Mouse (Mus musculus) limb, embryonic 14.5 days (tissue): ENCODE data around the gene Dgcr2. TPM values are rescaled to one million over a fixed set of nuclear protein-coding genes. Genes with fewer than 3 reads are reported as not detected.

Experiments
- ATAC-seq: fragments of 200-750 bp; cut with Nextera tagmentation; 2 replicates; pipeline ENCODE4 v1.8.0; 2017; ENCODE audit warnings: low read depth, moderate number of reproducible peaks, moderate TSS enrichment; ENCODE audit not compliant: low FRiP score
- DNase-seq: peaks from one replicate; pipeline ENCODE4 v3.0.0-alpha.2; 2015; ENCODE audit warnings: low spot score
- H3K27ac ChIP-seq: fragments of 300-500 bp; sonication (generic); replicated peaks from 2 replicates; pipeline ENCODE4 v1.5.1; 2014; ENCODE audit warnings: low read depth, mild to moderate bottlenecking, low read length, moderate library complexity, mixed read lengths
- H3K27me3 ChIP-seq: fragments of 300-500 bp; sonication (generic); 2 replicates; pipeline ENCODE4 v1.6.1; 2014; ENCODE audit warnings: low read length, mixed read lengths; ENCODE audit not compliant: control insufficient read depth, insufficient read depth
- H3K36me3 ChIP-seq: fragments of 300-500 bp; sonication (generic); 2 replicates; pipeline ENCODE4 v1.6.1; 2014; ENCODE audit warnings: mild to moderate bottlenecking, low read length, moderate library complexity, mixed read lengths; ENCODE audit not compliant: control insufficient read depth, insufficient read depth
- H3K4me1 ChIP-seq: fragments of 300-500 bp; sonication (generic); 2 replicates; pipeline ENCODE4 v1.6.1; 2014; ENCODE audit warnings: antibody characterized with exemption, low read length, mixed read lengths; ENCODE audit not compliant: control insufficient read depth, insufficient read depth
- H3K4me2 ChIP-seq: fragments of 300-500 bp; sonication (generic); replicated peaks from 2 replicates; pipeline ENCODE4 v1.6.1; 2014; ENCODE audit warnings: low read depth, mild to moderate bottlenecking, low read length, moderate library complexity; ENCODE audit not compliant: severe bottlenecking
- H3K4me3 ChIP-seq: fragments of 300-500 bp; sonication (generic); replicated peaks from 2 replicates; pipeline ENCODE4 v1.5.1; 2014; ENCODE audit warnings: low read length
- H3K9ac ChIP-seq: fragments of 300-500 bp; sonication (generic); 2 replicates; pipeline ENCODE4 v1.6.1; 2014; ENCODE audit warnings: mild to moderate bottlenecking, low read depth, low read length, moderate library complexity; ENCODE audit not compliant: severe bottlenecking
- H3K9me3 ChIP-seq: fragments of 300-500 bp; sonication (generic); 2 replicates; pipeline ENCODE4 v1.6.1; 2016; ENCODE audit warnings: low read length; ENCODE audit not compliant: control insufficient read depth
- POLR2A ChIP-seq: fragments of 200-500 bp; IDR thresholded peaks from 2 replicates; pipeline ENCODE4 v1.8.0; 2012; ENCODE audit warnings: inconsistent platforms, mild to moderate bottlenecking, moderate library complexity, borderline replicate concordance; ENCODE audit not compliant: insufficient read depth, insufficient read length; ENCODE audit errors: extremely low read depth
- WGBS: fragments of 180-500 bp; shearing (Covaris S2); extraction: QIAGEN DNeasy Blood & Tissue Kit; methylation state at CpG from one replicate; pipeline ENCODE4 v1.1.7; 2014; 5-methylcytosine and 5-hydroxymethylcytosine counted together
- polyA plus RNA-seq, 2 experiments: library from polyadenylated mRNA; depleted of rRNA in 1 of 2; stranded (reverse) in 1 of 2; unstranded in 1 of 2; fragments of >200 nt; fragmentation: Nextera tagmentation in 1 of 2; extraction: Ambion mirVana in 1 of 2; gene quantifications; 2 replicates each; pipeline versions ENCODE4 v1.2.1 to v1.2.3; 2012 to 2014

The Dgcr2 gene
- polyA plus RNA-seq, 2 experiments, result 90.2 to 116 TPM

DNA sequence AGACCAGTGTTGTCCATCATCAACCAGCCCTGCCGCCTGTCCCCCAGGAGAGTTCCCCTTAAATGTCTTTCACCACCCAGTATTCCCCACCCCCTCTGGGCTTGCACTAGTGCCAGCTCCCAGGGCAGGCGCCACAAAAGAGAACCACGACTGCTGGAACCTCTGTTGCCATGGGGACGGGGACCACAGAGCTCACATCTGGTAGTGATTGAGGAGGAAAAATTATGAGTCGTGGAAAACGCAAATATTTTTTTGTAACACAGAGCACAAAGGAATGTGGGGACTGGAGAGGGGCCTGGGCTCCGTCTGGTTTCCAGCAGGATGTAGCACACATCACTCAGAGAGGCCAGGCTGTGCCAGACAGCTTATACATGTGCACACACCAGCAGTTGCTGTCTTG, 88.7 kb downstream of the Dgcr2 start:
- peak; percentile 86 for ATAC-seq
- Histone ChIP-seq H3K27me3 (no peaks in the 10 kb centered on the region), H3K9ac (peak overlapping the region; percentile 16; the same call in 1 of the 2 replicates), H3K9me3 (no peaks in the 10 kb centered on the region), H3K4me3 (no peak overlapping the region), H3K36me3 (peaks cover 44% of the 10 kb centered on the region), H3K27ac (peak overlapping the region; percentile 94), H3K4me2 (peak overlapping the region; percentile 19), H3K4me1 (peaks cover 62% of the 10 kb centered on the region)
- no peak for TF ChIP-seq POLR2A
- WGBS, result 4% methylated on average over 7 of the region's 7 CpGs
- DNase-seq, result peak; percentile 93

DNA sequence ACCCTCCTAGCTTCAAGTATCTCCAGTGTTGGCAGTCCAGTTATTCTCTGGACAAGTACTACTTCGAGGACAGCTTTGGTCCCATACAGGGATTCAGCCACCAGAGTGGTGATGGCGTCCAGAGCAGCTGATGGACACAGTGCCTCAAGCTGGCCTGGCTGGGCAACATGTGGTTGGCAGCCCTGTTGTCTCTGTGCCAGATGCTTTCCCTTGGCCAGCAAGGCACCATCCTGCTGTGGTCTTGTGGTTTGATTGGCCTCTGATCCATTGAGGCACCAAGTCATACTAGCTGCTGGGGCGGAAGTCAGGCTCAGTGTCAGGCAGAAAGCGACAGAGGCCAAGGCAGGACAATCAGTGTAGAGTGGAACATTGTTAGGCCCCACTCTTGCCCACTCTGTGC, 89.2 kb downstream of the Dgcr2 start:
- Histone ChIP-seq H3K4me1 (peaks cover 68% of the 10 kb centered on the region), H3K4me2 (peak overlapping the region; percentile 19; the same call in 1 of the 2 replicates), H3K27me3 (no peaks in the 10 kb centered on the region), H3K9me3 (no peaks in the 10 kb centered on the region), H3K4me3 (no peak overlapping the region), H3K36me3 (peaks cover 48% of the 10 kb centered on the region), H3K9ac (no peak overlapping the region), H3K27ac (peak overlapping the region; percentile 94)
- no peak for ATAC-seq
- no peak for DNase-seq
- TF ChIP-seq POLR2A, result no peak
- 78% methylated on average over 4 of the region's 4 CpGs for WGBS

DNA sequence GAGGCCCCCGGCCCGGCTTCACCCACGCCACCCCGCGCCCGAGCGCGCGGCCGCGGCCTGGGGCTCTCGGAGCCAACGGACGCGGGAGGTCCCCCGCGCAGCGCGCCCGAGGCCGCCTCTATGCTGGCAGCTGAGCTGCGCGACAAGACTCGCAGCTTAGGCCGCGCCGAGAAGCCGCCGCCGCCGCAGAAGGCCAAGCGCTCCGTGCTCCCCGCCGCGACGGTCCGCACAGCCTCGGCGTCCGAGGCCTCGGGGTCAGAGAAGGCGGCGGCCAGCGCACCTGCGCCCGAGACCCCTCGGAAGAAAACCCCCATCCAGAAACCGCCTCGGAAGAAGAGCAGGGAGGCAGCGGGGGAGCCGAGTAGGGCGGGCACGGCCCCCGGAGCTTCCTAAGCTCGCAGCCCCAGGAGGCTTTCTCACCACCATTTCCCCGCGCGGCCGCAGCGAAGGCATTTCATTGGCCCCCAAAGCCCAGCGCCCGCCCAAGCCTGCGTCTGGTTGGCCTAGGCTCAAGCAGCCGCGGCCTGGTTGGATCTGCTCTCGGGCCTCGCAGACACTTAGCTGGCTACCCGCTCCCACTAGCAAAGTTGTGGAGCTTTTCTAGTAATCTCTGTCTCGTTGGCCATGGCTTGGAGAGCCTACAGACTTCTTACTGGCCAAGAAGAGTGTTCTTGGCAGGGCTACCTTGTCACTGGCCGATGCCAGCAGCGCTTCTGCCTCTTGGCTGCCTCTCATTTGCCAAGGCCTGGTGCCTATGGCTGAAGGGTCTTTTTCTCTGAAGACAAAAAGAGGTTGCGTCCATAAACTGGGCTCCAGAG, 91.0 kb downstream of the Dgcr2 start:
- H3K4me1 ChIP-seq, result peaks cover 83% of the 10 kb centered on the region
- no peaks in the 10 kb centered on the region for H3K9me3 ChIP-seq

DNA sequence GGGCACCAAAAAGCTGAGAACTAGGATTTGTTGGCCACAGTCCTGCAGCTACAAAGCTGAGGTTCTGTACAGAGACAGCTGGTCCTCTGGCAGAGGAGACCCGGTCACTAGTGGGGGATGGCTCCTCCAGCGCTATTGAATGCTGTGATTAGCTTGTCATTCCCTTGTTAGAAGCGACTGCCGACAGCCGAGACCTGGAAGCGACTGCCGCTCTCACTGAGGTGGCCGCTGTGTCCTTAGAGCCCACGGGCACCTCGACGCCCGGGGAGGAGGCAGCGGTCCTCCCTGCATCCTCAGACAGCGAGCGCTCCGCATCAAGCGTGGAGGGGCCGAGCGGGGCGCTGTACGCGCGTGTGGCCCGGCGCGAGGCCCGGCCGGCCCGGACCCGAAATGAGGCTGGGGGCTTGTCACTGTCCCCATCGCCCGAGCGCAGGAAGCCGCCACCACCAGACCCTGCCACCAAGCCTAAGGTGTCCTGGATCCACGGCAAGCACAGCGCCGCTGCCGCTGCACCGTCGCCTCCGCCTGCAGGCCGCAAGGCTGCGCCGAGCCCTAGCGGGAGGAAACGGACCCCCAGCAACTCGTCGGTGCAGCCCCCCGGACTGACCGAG, 91.7 kb downstream of the Dgcr2 start:
- ATAC-seq, result no peak
- no peak for DNase-seq
- Histone ChIP-seq H3K4me2 (peak overlapping the region; percentile 65), H3K9ac (peak overlapping the region; percentile 67), H3K27ac (peak overlapping the region; percentile 75), H3K9me3 (no peaks in the 10 kb centered on the region), H3K4me3 (peak overlapping the region; percentile 32), H3K36me3 (peaks cover 64% of the 10 kb centered on the region), H3K27me3 (peaks cover 12% of the 10 kb centered on the region; the same call in 1 of the 2 replicates), H3K4me1 (peaks cover 90% of the 10 kb centered on the region)
- 9% methylated on average over 47 of the region's 50 CpGs for WGBS
- TF ChIP-seq POLR2A, result no peak

More for the DNA sequence above, 91.0 kb downstream of the Dgcr2 start:
- Histone ChIP-seq H3K27ac (peak overlapping the region; percentile 75), H3K27me3 (peaks cover 5% of the 10 kb centered on the region; the same call in 1 of the 2 replicates), H3K4me2 (peak overlapping the region; percentile 65), H3K9ac (peak overlapping the region; percentile 67), H3K36me3 (peaks cover 64% of the 10 kb centered on the region), H3K4me3 (peak overlapping the region; percentile 32)
- TF ChIP-seq POLR2A, result no peak
- ATAC-seq (peak; percentile 45), DNase-seq (peak; percentile 89)
- 4% methylated on average over 70 of the region's 73 CpGs for WGBS

DNA sequence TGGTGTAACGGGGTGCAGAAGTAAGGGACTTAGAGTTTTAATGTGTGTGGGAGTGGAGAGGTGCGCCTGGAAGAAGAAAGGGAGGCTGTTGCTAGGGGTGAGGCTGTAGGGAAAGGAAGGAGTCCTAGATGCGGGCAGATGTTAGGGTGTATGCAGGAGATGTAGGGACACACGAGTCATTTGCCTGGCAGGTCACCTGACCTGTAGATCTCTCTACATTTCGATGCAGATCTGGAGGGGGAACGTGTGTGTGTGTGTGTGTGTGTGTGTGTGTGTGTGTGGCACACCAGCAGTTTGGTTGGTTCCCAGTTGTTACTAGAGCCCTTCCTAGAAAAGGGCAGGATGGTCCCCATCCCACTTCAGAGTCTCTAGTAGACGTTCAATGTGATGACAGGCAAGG, 93.4 kb downstream of the Dgcr2 start:
- H3K27me3 ChIP-seq, result peaks cover 12% of the 10 kb centered on the region; the same call in 1 of the 2 replicates
- DNase-seq (no peak), ATAC-seq (no peak)
- WGBS, result 30% methylated on average over 7 of the region's 7 CpGs
- peak overlapping the region; percentile 44 for H3K4me2 ChIP-seq
- H3K4me1 ChIP-seq, result peaks cover 95% of the 10 kb centered on the region
- no peak overlapping the region for H3K27ac ChIP-seq
- H3K4me3 ChIP-seq, result peak overlapping the region; percentile 19
- H3K36me3 ChIP-seq, result peaks cover 64% of the 10 kb centered on the region
- TF ChIP-seq POLR2A, result no peak
- no peaks in the 10 kb centered on the region for H3K9me3 ChIP-seq
- H3K9ac ChIP-seq, result no peak overlapping the region
